Mouse (Mus musculus): ENCODE measurements around the gene Trim62.

Gene Trim62

GRCm38 (mm10) chr4:128909378-128909831 is 26.0 kb downstream of the Trim62 start:
- DNase-seq (ENCODE audit: low spot score), result no peak

GRCm38 (mm10) chr4:128910276-128911063 is 27.1 kb downstream of the Trim62 start:
- DNase-seq (ENCODE audit: low spot score), result no peak

- no peak for DNase-seq (ENCODE audit: low spot score)
Measured at GRCm38 (mm10) chr4:128912085-128912484, 28.7 kb downstream of the Trim62 start.

GRCm38 (mm10) chr4:128913794-128914193 is 30.4 kb downstream of the Trim62 start:
- no peak for DNase-seq (ENCODE audit: low spot score)

- no peak for DNase-seq (ENCODE audit: low spot score)
Measured at GRCm38 (mm10) chr4:128917119-128917518, 33.7 kb downstream of the Trim62 start.

GRCm38 (mm10) chr4:128917756-128918155 is 34.4 kb downstream of the Trim62 start:
- DNase-seq (ENCODE audit: low spot score), result no peak

DNA sequence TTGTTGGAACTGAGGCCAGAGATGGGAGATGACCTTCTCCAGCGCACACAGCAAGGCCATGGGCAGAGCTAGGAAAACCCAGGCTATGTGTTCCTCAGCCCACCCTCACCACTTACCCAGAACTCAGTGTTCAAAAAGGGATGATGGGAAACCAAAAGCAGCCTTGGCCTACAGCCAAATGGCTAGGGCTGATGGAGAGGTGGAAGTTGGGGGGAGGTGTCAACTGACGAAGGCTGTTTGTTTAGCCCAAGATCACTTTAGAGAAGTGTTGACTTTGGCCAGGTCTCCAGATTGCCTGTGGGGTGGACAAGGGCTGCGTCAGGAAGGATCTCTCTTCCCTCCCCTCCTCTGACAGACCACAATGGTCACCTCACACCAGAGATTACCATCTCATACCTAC is 34.8 kb downstream of the Trim62 start:
- DNase-seq (ENCODE audit: low spot score), result no peak

DNA sequence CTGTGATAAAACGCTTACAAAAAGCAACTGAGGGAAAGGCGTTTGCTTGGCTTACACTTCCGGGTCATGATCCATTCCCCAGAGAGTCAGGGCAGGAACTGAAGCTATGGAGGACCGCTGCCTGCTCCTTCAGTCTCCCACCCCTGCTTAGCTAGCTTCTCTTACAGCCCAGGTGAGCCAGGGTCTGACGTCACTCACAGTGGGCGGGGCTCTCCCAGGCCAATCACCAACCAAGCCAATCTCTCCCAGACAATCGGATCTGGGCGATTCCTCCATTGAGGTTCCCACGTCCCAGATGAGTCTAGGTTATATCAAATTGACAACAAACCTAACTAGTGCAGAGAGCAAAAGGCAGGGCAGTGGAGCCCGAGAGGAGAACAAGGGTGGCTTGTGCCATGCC is 35.7 kb downstream of the Trim62 start:
- DNase-seq (ENCODE audit: low spot score), result no peak

GRCm38 (mm10) chr4:128923603-128924002 is 40.2 kb downstream of the Trim62 start:
- DNase-seq (ENCODE audit: low spot score), result no peak

DNA sequence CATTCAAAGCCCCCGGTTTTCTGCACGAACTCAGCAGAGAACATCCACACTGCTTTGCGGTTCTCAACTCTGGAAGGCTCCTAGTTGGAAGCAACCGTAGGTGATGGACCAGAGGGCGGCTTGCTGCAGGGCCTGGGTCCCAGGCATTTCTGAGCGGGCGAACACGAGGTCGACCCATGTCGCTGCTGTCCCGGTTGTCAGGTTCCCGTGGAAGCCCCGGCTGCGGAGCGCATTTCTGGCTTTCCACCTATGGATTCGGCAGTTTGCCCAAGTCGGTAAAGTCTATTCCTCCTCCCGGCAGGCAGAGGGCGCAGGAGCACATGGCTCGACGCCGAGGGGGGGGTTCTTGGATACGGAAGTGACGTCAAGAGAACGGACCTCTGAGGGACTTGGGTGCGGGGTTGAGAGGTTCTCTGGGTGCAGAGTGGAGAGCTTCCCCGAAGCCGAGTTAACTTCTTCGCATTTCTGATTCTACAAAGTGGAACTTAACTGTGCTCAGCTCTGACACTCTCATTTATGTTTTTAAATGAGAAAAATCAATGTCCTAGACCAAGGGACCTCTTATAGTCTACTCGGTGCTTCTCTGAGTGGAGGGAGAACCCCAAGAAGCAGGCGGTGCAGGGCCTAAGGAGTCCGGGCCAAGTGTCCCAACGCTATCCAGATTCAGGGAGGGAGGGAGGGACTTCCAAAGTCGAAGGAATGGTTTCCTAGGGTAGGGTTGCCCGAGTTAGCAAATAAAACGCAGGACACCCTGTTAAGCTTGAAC is 41.6 kb downstream of the Trim62 start:
- DNase-seq (ENCODE audit: low spot score), result peak; percentile 31

DNA sequence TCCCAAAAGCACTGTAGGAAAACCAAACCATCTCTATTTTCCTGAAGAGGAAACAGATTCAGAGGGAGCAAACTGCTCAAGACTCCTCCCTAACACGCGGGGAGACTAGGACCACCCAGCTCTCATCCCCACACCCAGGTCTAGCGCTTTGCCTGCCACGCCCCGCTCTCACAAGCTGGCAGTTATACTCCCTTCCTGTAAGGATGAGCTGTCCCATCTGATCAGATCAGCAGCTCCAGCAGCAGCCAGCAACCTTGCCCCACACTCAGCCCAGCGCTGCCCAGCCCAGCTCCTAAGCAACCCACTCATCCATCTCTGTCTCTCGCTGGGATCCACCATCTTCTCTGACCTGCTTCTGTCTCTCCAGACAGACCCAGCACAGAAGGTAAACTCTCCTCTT is 49.4 kb downstream of the Trim62 start:
- DNase-seq (ENCODE audit: low spot score), result no peak

DNA sequence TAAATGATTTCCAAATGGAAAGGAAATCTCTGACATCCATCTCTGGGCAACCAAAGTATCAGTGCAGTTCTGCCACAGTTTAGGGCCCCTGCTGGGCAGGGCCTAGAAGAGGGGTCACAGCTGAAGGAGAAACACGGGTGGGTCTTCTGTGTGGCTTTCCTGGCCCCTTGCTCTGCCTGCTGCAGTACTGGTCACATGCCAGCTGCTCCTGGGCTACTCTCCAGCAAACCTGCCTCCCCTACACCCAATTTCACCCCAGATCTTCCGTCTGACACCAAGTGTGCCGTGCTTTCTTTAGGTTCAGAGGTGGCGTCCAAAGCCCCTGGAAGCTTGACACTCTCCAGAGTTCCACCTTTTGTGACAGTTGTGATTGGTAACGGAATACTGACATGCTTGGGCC is 52.2 kb downstream of the Trim62 start:
- DNase-seq (ENCODE audit: low spot score), result no peak

DNA sequence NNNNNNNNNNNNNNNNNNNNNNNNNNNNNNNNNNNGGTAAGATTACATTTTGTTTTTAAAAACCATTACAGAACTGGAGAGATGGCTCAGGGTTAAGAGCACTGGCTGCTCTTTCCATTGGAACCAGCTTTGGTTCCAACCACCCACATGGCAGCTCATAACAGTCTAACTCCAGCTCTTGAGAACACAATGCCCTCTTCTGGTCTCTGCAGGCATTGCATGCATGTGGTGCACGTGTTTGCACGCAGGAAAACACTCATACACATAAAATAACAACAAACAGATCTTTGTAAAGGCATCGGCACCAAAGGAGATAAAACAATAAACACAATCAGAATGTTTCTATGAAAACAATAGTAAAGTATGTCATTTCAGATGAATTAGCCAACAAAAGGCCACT is 59.0 kb downstream of the Trim62 start:
- DNase-seq (ENCODE audit: low spot score), result no peak

DNA sequence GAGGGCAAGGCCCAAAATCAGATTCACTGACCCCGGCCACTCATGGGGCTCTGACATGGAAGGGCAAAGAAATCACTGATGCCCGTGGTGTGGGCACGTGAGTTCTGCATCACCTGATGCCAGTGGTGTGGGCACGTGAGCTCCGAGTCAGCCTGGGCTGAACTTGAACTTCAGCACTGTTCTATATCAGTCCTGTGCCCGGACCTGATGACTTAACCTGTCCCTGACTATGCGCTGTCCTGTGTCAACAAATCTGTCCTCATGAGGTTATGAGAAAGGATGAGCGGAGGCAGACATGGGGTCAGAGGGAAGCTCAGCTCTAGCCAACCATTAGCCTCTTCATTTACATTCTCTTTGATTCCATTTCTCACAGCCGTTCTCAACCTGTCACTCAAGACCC is 63.4 kb downstream of the Trim62 start:
- no peak for DNase-seq (ENCODE audit: low spot score)

- peak; percentile 37 for DNase-seq (ENCODE audit: low spot score)
Measured at GRCm38 (mm10) chr4:128947326-128947933, 64.0 kb downstream of the Trim62 start.

DNA sequence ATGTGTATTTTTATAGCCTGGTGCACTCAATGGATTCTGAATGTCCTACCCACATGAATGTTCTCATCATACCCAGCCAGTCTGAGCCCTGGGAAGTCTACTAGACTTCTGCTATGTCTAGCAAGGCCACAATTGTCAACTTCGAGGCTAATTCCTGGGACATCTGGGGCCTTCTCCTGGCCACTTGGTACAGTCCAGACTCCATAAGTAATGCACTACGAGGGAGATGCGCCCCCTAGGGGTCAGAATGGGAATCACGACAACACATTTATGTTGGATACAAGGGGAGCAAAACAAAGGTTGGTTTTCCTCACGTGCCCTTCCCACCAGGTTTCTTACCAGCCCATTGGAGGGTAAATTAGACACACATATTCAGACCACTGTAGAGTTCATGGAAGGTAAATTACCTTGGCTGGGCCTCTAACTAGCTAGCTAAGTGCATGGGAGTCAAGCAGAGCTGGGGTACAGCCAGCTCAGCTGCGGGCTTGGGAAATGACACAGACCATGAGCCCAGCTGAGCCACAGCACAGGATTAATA is 64.8 kb downstream of the Trim62 start:
- DNase-seq (ENCODE audit: low spot score), result peak; percentile 52

DNA sequence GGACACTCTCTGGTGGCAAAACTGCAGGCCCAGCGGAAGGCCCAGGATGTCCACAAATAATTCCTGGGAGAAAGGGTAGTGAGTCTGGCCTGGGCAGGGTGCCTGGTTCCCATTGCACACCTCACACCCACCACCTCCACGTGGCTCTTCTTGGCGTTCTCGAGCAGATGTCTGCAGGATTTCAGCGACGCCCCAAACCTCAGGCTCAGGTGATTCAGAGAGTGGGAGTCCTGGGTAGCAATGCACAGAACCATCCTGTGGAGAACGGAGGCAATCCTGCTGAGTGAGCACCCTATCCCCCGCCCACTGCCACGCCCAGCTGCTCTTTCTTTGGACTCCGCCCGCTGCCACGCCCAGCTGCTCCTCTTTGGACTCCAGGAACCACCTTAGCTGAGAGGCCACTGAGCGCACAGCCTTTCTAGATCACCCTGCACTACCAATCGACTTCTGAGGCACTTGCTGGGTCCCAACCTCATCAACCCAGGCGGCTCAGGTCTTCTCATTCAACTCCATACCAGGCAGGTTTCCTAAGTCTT is 66.2 kb downstream of the Trim62 start:
- DNase-seq (ENCODE audit: low spot score), result peak; percentile 62

GRCm38 (mm10) chr4:128950461-128950860 is 67.1 kb downstream of the Trim62 start:
- no peak for DNase-seq (ENCODE audit: low spot score)

- DNase-seq (ENCODE audit: low spot score), result no peak
Measured at GRCm38 (mm10) chr4:128953851-128954250, 70.5 kb downstream of the Trim62 start.

DNA sequence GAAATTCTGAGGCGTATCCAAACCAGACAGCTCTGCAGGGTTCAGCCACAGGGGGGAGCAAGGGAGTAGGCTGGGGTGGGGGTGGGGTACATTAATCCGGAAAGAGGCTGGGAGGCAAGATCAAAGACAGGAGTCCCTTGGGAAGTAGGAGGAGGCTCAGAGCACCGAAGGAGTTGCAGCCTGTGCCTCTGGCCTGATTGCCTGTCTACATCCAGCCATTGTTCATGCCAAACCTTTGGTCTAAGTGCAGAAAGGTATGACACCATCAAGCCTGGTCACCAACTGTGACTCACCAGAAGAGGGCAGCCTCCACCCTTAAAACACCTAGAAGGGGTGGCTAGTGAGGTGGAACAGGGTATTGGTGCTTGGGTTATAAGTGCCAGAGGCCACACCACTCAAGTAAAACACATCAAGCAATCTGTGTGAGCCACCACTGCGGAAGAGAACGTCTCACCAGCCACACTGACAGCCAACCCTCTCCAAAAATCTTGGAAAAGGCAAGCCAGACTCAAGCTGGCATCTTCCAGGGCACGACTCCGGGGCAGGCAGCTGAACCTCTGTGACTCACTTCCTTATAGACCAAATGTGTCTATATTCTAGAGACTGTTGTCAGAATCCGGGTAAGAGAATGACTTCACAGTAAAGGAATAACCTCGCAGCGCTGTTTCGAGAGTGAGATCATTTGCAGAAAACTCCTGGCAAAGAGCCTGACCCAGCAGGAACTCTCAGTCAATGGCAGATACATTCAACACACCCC is 74.0 kb downstream of the Trim62 start:
- peak; percentile 49 for DNase-seq (ENCODE audit: low spot score)

DNA sequence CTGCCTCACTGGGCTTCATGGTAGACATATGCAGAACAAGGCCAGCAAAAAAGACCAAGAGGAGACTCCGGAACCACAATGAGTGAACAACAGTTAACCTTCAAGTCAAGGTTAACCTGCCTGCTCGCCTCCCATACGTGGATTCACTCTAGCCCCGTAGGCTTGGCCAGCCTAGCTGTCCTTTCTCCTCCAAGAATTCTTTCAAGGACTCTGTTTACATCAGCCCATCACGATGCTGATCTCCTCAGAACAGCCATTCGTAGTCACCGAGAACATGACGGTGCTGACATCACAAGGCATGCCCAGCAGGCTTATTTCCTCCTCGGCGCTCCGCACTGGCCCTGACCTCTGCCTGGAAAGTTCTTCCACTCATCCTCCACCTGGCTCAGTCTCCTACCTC is 74.8 kb downstream of the Trim62 start:
- no peak for DNase-seq (ENCODE audit: low spot score)

GRCm38 (mm10) chr4:128958849-128959248 is 75.5 kb downstream of the Trim62 start:
- no peak for DNase-seq (ENCODE audit: low spot score)

All from c-Kit-positive CD71-positive TER-119-positive erythroid progenitor cells, embryonic 14.5 days (primary cell).